Mouse (Mus musculus) forebrain, embryonic 10.5 days (tissue): ENCODE results near the gene Rnf114. TPM values are rescaled to one million over a fixed set of nuclear protein-coding genes. Genes with fewer than 3 reads are reported as not detected.

Source experiments
- DNase-seq: peaks from one replicate; pipeline ENCODE4 v3.0.0-alpha.2; 2017; ENCODE audit warnings: low spot score; ENCODE audit errors: extremely low spot score
- H3K27ac ChIP-seq: fragments of 300-500 bp; sonication (generic); 2 replicates; pipeline ENCODE4 v1.5.1; 2016; ENCODE audit warnings: mild to moderate bottlenecking
- H3K27me3 ChIP-seq: fragments of 300-500 bp; sonication (generic); 2 replicates; pipeline ENCODE4 v1.6.1; 2016; ENCODE audit warnings: mild to moderate bottlenecking; ENCODE audit not compliant: poor library complexity, severe bottlenecking
- H3K36me3 ChIP-seq: fragments of 300-500 bp; sonication (generic); replicated peaks from 2 replicates; pipeline ENCODE4 v1.6.1; 2016; ENCODE audit warnings: mild to moderate bottlenecking, moderate library complexity
- H3K4me1 ChIP-seq: fragments of 300-500 bp; sonication (generic); 2 replicates; pipeline ENCODE4 v1.6.1; 2016
- H3K4me3 ChIP-seq: fragments of 300-500 bp; sonication (generic); 2 replicates; pipeline ENCODE4 v1.5.1; 2016; ENCODE audit warnings: mild to moderate bottlenecking, moderate library complexity
- H3K9me3 ChIP-seq: fragments of 300-500 bp; sonication (generic); 2 replicates; pipeline ENCODE4 v1.6.1; 2016; ENCODE audit warnings: mild to moderate bottlenecking, moderate library complexity
- WGBS: fragments of 180-500 bp; shearing (Covaris S2); methylation state at CpG from one replicate; pipeline ENCODE4 v1.1.7; 2016; 5-methylcytosine and 5-hydroxymethylcytosine counted together
- polyA plus RNA-seq: library from polyadenylated mRNA; unstranded; fragments of >200 nt; fragmentation: Nextera tagmentation; extraction: Ambion mirVana; gene quantifications from 2 replicates; pipeline ENCODE4 v1.2.1, GENCODE M21; 2016

Rnf114 gene
- polyA plus RNA-seq, 1 experiment from 2014 or later: 136 TPM

GRCm38 (mm10) chr2:167514641-167515040 is 22.2 kb downstream of the Rnf114 start:
- Histone ChIP-seq H3K27me3 (no peaks in the 10 kb centered on the region), H3K9me3 (no peaks in the 10 kb centered on the region), H3K36me3 (peaks cover 99% of the 10 kb centered on the region), H3K27ac (no peak overlapping the region), H3K4me3 (no peak overlapping the region), H3K4me1 (no peaks in the 10 kb centered on the region)
- no peak for DNase-seq
- WGBS: 93% methylated on average over 4 of the region's 4 CpGs

GRCm38 (mm10) chr2:167515688-167516087 is 23.2 kb downstream of the Rnf114 start:
- Histone ChIP-seq H3K9me3 (no peaks in the 10 kb centered on the region), H3K36me3 (peaks cover 95% of the 10 kb centered on the region), H3K27ac (no peak overlapping the region), H3K27me3 (no peaks in the 10 kb centered on the region), H3K4me3 (no peak overlapping the region), H3K4me1 (no peaks in the 10 kb centered on the region)
- no peak for DNase-seq
- 92% methylated on average over 5 of the region's 5 CpGs for WGBS

- no peak overlapping the region for H3K27ac ChIP-seq
- no peaks in the 10 kb centered on the region for H3K27me3 ChIP-seq
- H3K4me1 ChIP-seq: no peaks in the 10 kb centered on the region
- peaks cover 55% of the 10 kb centered on the region for H3K36me3 ChIP-seq
- WGBS: 81% methylated on average over 5 of the region's 5 CpGs
- no peak overlapping the region for H3K4me3 ChIP-seq
- no peak for DNase-seq
- no peaks in the 10 kb centered on the region for H3K9me3 ChIP-seq
Measured at GRCm38 (mm10) chr2:167519606-167520252, 27.3 kb downstream of the Rnf114 start.

GRCm38 (mm10) chr2:167528278-167528677 is 35.8 kb downstream of the Rnf114 start:
- H3K27ac ChIP-seq: no peak overlapping the region
- H3K4me3 ChIP-seq: no peak overlapping the region
- no peak for DNase-seq
- H3K4me1 ChIP-seq: peaks cover 36% of the 10 kb centered on the region
- H3K27me3 ChIP-seq: peaks cover 9% of the 10 kb centered on the region
- WGBS: 9% methylated on average over 5 of the region's 5 CpGs
- no peaks in the 10 kb centered on the region for H3K9me3 ChIP-seq
- H3K36me3 ChIP-seq: no peaks in the 10 kb centered on the region

- Histone ChIP-seq H3K36me3 (no peaks in the 10 kb centered on the region), H3K4me1 (peaks cover 36% of the 10 kb centered on the region), H3K27ac (0 out of 2 replicates have a peak overlapping the region, but pooled peaks have one; percentile 26), H3K27me3 (peaks cover 25% of the 10 kb centered on the region), H3K4me3 (no peak overlapping the region), H3K9me3 (no peaks in the 10 kb centered on the region)
- 39% methylated on average over 5 of the region's 5 CpGs for WGBS
- no peak for DNase-seq
Measured at GRCm38 (mm10) chr2:167529935-167530513, 37.6 kb downstream of the Rnf114 start.

- H3K4me3 ChIP-seq: no peak overlapping the region
- no peak overlapping the region for H3K27ac ChIP-seq
- no peak for DNase-seq
- H3K4me1 ChIP-seq: peaks cover 36% of the 10 kb centered on the region
- H3K9me3 ChIP-seq: no peaks in the 10 kb centered on the region
- H3K36me3 ChIP-seq: no peaks in the 10 kb centered on the region
- WGBS: 83% methylated on average over 4 of the region's 4 CpGs
- peaks cover 30% of the 10 kb centered on the region for H3K27me3 ChIP-seq
Measured at GRCm38 (mm10) chr2:167530536-167530935, 38.1 kb downstream of the Rnf114 start.

GRCm38 (mm10) chr2:167532131-167532530 is 39.7 kb downstream of the Rnf114 start:
- 20% methylated on average over 13 of the region's 13 CpGs for WGBS
- DNase-seq: peak; percentile 63

GRCm38 (mm10) chr2:167533880-167534279 is 41.4 kb downstream of the Rnf114 start:
- no peaks in the 10 kb centered on the region for H3K9me3 ChIP-seq
- H3K4me3 ChIP-seq: no peak overlapping the region
- H3K27me3 ChIP-seq: peaks cover 64% of the 10 kb centered on the region
- no peak for DNase-seq
- peaks cover 37% of the 10 kb centered on the region for H3K4me1 ChIP-seq
- H3K27ac ChIP-seq: no peak overlapping the region
- peaks cover 4% of the 10 kb centered on the region; the same call in 1 of the 2 replicates for H3K36me3 ChIP-seq

More at GRCm38 (mm10) chr2:167532131-167532530, 39.7 kb downstream of the Rnf114 start:
- Histone ChIP-seq H3K36me3 (no peaks in the 10 kb centered on the region), H3K9me3 (no peaks in the 10 kb centered on the region), H3K4me1 (peaks cover 37% of the 10 kb centered on the region), H3K27me3 (peaks cover 46% of the 10 kb centered on the region), H3K27ac (no peak overlapping the region), H3K4me3 (no peak overlapping the region)

GRCm38 (mm10) chr2:167536320-167536945 is 44.0 kb downstream of the Rnf114 start:
- Histone ChIP-seq H3K36me3 (peaks cover 15% of the 10 kb centered on the region; the same call in 1 of the 2 replicates), H3K9me3 (no peaks in the 10 kb centered on the region), H3K27me3 (peaks cover 89% of the 10 kb centered on the region), H3K4me1 (peaks cover 45% of the 10 kb centered on the region), H3K4me3 (no peak overlapping the region), H3K27ac (no peak overlapping the region)
- 45% methylated on average over 10 of the region's 10 CpGs for WGBS
- no peak for DNase-seq

- H3K4me3 ChIP-seq: peak within 1 kb of the TSS; percentile 61
- H3K27ac ChIP-seq: peak within 1 kb of the TSS; percentile 74
- peak; percentile 95 for DNase-seq
- H3K9me3 ChIP-seq: no peaks in the 10 kb centered on the region
- H3K4me1 ChIP-seq: peaks cover 57% of the 10 kb centered on the region
- peaks cover 97% of the 10 kb centered on the region for H3K27me3 ChIP-seq
- peaks cover 25% of the 10 kb centered on the region for H3K36me3 ChIP-seq
- WGBS: 1% methylated on average over 58 of the region's 58 CpGs
Measured at GRCm38 (mm10) chr2:167537476-167538297, 45.2 kb downstream of the Rnf114 start, which contains the start of gene Snai1. Gene Snai1 (plus strand): TSS chr2:167538195.

- peak overlapping the region; percentile 61 for H3K4me3 ChIP-seq
- H3K36me3 ChIP-seq: peaks cover 25% of the 10 kb centered on the region
- peaks cover 68% of the 10 kb centered on the region for H3K4me1 ChIP-seq
- no peaks in the 10 kb centered on the region for H3K9me3 ChIP-seq
- no peak for DNase-seq
- H3K27ac ChIP-seq: peak overlapping the region; percentile 74
- WGBS: 20% methylated on average over 34 of the region's 34 CpGs
- peaks cover 92% of the 10 kb centered on the region for H3K27me3 ChIP-seq
Measured at GRCm38 (mm10) chr2:167538671-167539306, 46.3 kb downstream of the Rnf114 start.
